Mouse (Mus musculus): ENCODE data around the gene Ophn1.

The Ophn1 gene

DNA sequence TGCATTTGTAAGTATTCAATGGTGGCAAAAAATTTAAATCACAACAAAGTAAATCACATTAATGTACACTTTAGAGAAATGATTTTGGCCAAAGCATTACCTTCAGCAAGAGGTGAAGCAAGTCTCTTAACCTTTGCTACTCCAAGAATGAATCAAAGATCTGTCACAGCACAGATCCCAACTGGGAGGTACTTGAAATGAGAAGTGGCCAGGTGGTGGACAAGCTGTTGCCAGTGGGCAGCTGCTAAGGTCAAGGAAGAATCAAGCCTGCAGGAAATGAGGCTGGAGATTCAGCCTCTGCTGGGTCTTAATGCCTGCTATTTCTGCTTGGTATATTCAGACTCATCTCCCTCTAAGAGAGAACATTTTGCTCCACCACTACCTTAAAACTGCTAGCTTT lies 87.0 kb downstream of the Ophn1 start:
- no peak for DNase-seq (ENCODE audit: low spot score)

- no peak for DNase-seq (ENCODE audit: low spot score)
Measured at GRCm38 (mm10) chrX:98774247-98774950, 116.4 kb downstream of the Ophn1 start.

GRCm38 (mm10) chrX:98755089-98755488 lies 135.7 kb downstream of the Ophn1 start:
- DNase-seq (ENCODE audit: low spot score), result no peak

DNA sequence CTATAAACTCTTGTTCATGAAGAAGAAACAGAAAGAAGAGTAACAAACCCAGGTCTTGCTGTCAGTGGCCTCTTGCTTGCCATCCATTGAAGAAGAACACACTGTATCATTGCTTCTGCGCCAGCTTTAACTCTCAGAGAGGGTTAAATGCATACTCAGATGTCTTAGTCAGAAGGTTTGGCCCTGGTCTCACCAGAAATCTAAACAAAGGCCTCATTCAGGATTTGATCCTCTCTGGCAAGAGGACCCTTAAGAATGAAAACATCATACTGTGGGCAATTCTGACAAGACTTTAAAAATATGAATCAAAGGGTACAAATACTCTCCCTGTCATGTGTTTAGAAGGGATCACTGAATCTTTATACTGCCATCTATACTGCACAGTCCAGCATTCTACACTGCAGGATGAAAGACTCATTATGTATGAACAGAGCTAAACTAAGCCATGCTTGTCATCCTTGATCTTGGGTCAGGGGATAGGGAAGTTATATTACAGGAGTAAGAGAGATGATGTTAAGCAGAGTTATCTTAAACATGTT lies 139.5 kb downstream of the Ophn1 start:
- DNase-seq (ENCODE audit: low spot score), result no peak

DNA sequence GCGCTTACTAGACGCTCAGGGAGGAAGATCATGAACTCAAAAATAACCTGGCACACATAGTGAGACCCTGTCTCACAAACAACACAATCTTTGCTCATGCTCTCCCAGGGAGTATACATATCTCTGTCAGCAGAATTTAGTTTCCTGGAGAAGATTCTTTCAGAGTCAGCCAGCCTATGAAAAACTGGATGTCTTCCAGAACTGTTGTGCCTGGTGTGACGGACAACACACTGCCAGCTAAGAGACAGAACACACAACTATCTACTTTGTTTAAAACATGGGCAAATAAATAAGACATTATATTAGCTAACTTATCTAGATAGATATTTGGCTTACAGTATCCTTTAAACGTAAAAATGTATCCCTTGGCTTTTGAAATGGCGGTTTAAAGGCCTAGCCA lies 154.1 kb downstream of the Ophn1 start:
- DNase-seq (ENCODE audit: low spot score), result no peak

DNA sequence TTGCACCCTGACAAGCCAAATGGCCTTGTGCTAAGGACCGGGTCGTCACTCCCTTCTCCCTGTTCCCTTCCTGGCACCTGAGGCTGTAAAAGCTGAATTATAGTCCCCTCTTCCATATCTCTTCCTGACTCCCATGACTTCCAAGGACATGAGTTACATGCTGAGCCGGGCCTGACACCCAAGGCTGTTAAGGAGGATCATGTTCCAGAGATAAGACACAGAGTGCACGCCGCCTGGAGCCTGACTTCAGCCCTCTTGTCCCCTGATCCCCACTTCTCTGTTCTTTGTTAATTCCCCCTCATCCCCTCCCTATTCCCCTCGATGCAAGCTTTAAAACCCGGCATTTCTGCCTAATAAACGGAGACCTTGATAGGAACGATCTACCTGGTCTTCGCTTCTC lies 167.8 kb downstream of the Ophn1 start:
- peak; percentile 3 for DNase-seq (ENCODE audit: low spot score)

- DNase-seq (ENCODE audit: low spot score), result no peak
Measured at GRCm38 (mm10) chrX:98707766-98708165, 183.1 kb downstream of the Ophn1 start.

DNA sequence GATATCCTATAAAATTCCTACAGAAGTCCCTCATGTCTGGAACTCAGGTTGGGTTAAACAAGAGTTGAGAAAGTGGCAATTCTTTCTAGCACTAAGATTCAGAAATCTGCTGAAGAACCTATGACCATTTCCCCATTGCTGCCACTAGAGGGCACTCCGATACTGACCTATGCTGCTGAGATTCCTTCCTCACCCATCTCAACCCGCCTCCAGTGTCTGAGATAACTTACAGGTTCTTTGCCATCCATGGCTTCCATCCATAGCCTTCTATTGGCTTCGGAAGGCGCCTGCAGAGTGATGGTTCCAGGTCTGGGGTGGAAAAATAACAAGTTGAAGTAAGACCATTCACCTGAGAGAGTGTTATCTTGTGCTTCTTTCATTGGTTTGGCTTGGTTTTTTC lies 189.2 kb downstream of the Ophn1 start:
- DNase-seq (ENCODE audit: low spot score), result peak; percentile 15

DNA sequence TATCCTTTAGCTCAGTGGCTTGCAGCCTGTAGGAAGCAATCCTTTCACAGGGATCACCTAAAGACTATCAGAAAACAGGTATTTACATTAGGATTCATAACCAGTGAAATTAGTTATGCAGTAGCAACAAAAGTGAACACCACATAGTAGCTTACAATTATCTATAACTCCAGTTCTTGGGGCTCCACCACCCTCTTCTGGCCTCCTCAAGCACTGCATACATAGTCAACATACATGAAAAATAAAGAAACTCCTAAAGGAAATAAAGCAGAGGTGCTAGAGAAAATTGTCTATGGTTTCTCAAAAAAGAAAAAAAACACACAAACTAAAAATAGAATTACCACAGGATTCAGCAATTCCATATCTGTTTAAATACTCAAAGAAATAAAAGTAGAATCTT lies 208.2 kb downstream of the Ophn1 start:
- DNase-seq (ENCODE audit: low spot score), result no peak

GRCm38 (mm10) chrX:98681281-98681680 lies 209.5 kb downstream of the Ophn1 start:
- no peak for DNase-seq (ENCODE audit: low spot score)

- DNase-seq (ENCODE audit: low spot score), result no peak
Measured at GRCm38 (mm10) chrX:98670988-98671387, 219.8 kb downstream of the Ophn1 start.

DNA sequence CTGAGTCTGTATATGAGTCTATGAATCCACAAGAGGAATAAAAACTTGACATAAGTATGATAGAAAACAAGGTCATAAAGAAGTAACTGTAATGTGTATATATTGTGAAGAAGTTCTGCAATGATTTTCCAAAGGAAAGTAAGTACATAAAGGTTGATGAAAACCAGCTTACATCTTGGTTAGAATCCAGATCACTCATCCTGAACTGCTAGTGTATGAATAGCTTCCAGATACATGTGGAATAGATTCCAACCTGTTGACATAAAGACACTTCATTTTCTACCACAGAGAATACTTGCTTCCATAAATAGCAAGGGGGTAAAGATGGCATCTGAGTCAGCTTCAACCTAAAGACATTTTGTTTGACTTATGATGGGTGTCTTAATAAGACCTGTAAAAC lies 239.4 kb downstream of the Ophn1 start:
- DNase-seq (ENCODE audit: low spot score), result no peak

DNA sequence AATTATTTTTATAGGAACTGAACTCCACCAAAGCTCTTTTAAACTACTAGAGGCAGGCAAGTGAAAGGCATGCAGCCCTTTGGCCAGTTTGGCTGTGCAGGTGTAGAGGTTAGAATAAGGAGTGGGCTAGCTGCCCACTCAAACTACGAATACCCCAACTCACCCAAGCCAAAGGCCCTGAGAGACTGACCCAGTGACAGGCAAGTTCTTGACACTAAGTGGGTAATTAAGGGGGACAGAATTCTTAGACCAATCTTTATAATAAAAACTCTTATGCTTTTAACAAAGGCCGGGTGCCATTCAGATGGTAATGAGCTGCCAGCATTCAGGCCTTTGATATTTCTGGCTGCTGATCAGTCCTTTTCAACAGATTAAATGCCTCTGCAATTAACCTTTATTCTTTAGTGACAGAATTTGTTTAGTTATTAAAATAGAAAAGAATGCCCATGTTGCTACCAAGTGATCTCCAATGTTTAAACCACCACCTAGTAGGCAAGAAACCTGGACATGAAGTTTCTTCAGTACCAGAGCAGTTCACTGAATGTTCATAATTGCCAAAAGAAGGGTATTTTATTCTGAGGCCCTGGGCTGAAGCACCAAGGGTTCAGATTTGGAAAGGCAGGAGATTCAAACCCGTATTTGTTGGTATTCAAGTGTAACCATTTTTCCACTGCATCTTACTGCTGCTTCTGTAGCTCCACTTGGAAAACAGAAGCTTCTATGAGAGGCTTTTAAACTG lies 262.0 kb downstream of the Ophn1 start:
- DNase-seq (ENCODE audit: low spot score), result no peak

DNA sequence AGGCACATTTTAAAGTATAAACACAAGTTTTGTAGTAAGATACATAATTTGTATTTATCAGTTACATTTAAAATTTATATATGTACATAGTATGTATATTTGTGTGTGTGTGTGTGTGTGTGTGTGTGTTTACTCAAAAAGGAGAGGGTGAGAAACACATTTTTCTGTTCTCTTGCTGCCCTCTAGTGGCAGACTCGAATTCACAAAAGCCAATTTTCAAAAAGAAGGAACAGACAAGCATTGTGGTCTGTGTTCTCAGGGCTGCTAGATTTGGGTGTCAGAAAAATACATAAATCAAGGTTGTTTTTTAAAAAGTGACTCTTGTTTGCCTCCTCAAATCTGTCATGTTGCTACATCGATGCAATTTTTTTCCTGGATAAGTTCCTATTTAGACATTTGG lies 272.0 kb downstream of the Ophn1 start:
- DNase-seq (ENCODE audit: low spot score), result no peak

DNA sequence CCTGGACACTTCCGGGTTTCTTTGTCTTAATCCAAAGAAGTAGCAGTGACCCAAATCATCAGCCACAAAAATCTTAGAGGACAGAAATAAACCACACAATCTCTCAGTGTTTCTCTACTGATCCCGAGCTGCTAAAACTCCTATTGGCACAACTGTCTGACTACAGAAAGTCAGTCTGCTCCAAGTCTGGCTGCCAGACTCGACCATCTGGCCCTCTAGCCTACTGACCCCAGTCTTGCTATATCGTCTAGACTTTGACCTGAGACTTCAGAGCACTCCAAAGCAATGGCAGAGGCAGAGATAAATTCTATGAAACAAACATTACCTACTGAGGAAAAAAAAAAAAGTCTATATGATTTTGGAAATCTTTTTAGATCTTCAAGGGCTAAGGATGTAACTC lies 273.4 kb downstream of the Ophn1 start:
- no peak for DNase-seq (ENCODE audit: low spot score)

GRCm38 (mm10) chrX:98574201-98574600 lies 316.6 kb downstream of the Ophn1 start:
- no peak for DNase-seq (ENCODE audit: low spot score)

- DNase-seq (ENCODE audit: low spot score), result no peak
Measured at GRCm38 (mm10) chrX:98546458-98546857, 344.4 kb downstream of the Ophn1 start.

DNA sequence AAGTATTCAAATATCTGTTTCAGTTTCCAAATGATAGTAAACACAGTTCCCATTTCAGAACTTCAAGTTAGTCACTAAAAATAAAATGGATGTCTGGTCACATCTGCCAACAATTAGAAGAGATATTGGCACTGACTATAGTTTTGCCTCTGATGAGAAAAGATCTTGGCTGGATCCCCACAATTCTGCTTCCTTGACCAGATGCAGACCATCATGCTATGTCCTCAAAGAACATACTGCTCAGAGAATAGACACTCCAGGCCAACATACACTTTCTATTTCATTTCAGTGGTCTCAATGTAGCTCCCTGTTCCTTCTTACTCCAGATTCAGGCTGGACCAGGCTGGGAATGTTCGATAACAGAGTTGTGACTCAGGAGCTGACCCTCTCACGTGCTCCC lies 375.5 kb downstream of the Ophn1 start:
- DNase-seq (ENCODE audit: low spot score), result no peak

- DNase-seq (ENCODE audit: low spot score), result no peak
Measured at GRCm38 (mm10) chrX:98514359-98514904, 376.4 kb downstream of the Ophn1 start.
